Mouse (Mus musculus) erythroid progenitor cell, adult 5-6 weeks (primary cell): ENCODE data around the gene Nf2. TPM values are rescaled to one million over a fixed set of nuclear protein-coding genes. Genes with fewer than 3 reads are reported as not detected.

ENCODE experiments used
- ATAC-seq: replicated peaks from 2 replicates; pipeline ENCODE4 v1.8.0; 2016; ENCODE audit warnings: moderate number of reproducible peaks, mild to moderate bottlenecking, moderate TSS enrichment, inconsistent platforms; ENCODE audit not compliant: poor library complexity, low FRiP score, severe bottlenecking
- total RNA-seq, 2 experiments: library from RNA; stranded (forward) in 1 of 2; stranded (reverse) in 1 of 2; fragments of 150-400 nt in 1 of 2; fragments of 186-747, 209-891 nt in 1 of 2; gene quantifications; 2 replicates each; pipeline versions ENCODE4 v1.2.3 to v1.2.4; 2015 to 2017; ENCODE audit warnings: low replicate concordance in 2 of 2

The Nf2 gene
- total RNA-seq (2015; ENCODE audit: low replicate concordance): 7.2 and 7.5 TPM in 2 replicates
- total RNA-seq (2017; ENCODE audit: low replicate concordance): 18.2 and 19.0 TPM in 2 replicates

- peak; percentile 97 for ATAC-seq
Measured at GRCm38 (mm10) chr11:4849258-4849943, at the start of gene Nf2. TSS of gene Nf2 (minus strand) at chr11:4849536.

DNA sequence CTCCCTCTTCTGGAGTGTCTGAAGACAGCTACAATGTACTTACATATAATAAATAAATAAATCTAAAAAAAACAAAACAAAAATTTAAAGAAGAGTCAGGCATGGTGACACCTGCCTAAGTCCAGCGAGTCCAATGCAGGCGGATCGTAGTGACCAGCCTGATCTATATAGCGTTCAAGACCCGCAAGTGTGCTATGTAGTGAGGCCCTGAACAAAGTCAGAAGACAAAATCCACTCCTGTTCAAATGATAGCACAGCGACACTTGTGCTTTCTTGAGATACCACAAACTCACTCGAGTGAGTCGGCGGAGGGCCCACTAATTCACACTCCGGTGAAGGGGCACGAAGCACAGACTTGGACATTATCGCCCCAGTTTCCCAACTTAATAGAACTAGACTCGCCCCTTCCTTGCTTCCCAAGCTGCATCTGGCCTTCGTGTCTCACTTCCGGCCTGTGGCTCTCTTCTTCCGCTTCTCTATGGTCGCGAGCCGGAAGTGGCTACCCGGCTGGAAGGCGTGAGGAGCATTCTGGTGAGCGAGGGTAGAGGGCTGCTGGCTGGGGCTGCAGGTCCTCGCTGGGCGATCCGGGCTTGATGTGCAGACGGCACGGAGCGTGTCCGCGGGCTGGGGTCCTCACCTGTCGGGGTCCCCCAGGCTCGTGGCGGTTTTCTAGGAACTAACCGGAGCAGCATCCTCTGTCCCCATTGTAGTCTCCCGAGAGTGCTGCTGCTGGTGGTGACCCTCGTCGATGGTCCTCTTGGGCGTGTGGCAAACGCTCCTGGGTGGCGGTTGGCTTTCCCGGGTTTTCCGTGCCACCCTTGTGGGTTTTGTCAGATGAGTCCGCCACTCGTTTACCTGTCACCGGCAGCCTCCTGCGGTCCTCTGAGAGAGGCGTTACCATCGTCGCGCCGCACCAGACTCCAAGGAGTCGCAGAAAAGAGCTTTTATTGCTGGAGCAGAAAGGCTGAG is 45.8 kb upstream of the Nf2 start, which contains the start of gene Thoc5:
Gene Thoc5 (plus strand): TSS at position 473 of the 969 bp plus-strand sequence.
- ATAC-seq: peak; percentile 97

- ATAC-seq: no peak
Measured at GRCm38 (mm10) chr11:4886987-4887386, 37.7 kb upstream of the Nf2 start.

DNA sequence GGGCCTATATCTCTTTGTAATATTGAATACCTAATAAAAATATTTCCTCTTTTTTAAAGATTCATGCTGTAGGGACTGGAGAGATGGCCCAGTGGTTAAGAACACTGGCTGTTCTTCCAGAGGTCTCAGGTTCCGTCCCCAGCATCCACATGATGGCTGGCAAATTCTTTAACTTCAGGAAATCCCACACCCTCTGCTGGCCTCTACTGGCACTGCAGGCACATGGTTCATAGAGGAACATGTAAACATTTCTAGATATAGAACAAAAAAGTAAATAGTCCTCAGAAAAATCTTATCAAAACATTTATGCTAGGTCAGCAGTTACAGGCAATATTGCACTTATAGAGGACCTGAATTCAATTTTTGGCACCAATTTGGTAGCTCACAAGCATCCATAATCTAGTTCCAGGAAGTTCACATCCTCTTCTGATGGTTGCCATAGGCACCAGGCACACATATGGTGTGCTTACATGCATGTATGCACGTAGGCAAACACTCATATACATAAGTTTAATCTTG is 36.1 kb upstream of the Nf2 start:
- 0 out of 2 replicates have a peak, but pooled peaks have one; percentile 47 for ATAC-seq

- no peak for ATAC-seq
Measured at GRCm38 (mm10) chr11:4882892-4883627, 33.7 kb upstream of the Nf2 start.

DNA sequence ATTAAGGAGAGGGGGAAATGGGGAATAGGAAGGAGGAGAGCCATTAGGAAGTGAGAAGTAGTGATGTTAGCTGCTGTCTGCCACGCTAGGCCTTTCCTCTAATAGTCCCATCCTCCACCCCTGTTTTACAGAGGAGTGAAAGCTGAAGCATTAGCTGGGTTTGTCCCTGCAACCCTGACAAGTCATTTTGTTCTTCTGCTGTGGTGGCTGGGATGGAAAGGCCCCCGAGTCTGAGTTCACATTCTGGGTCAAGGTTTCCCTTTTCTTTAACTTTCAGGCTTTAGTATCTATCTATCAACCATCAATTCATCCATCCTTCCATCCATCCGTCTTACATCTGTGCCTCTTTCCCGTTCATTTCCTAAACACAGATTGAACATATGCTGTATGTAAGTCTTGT is 31.8 kb upstream of the Nf2 start:
- ATAC-seq: no peak

GRCm38 (mm10) chr11:4874551-4874950 is 25.2 kb upstream of the Nf2 start:
- no peak for ATAC-seq

- ATAC-seq: peak; percentile 76
Measured at GRCm38 (mm10) chr11:4873755-4874475, 24.6 kb upstream of the Nf2 start, which contains the start of gene Nipsnap1. TSS of gene Nipsnap1 (plus strand) at chr11:4873951.

GRCm38 (mm10) chr11:4865645-4866251 is 16.4 kb upstream of the Nf2 start:
- ATAC-seq: peak; percentile 84

- no peak for ATAC-seq
Measured at GRCm38 (mm10) chr11:4862730-4863129, 13.4 kb upstream of the Nf2 start.

DNA sequence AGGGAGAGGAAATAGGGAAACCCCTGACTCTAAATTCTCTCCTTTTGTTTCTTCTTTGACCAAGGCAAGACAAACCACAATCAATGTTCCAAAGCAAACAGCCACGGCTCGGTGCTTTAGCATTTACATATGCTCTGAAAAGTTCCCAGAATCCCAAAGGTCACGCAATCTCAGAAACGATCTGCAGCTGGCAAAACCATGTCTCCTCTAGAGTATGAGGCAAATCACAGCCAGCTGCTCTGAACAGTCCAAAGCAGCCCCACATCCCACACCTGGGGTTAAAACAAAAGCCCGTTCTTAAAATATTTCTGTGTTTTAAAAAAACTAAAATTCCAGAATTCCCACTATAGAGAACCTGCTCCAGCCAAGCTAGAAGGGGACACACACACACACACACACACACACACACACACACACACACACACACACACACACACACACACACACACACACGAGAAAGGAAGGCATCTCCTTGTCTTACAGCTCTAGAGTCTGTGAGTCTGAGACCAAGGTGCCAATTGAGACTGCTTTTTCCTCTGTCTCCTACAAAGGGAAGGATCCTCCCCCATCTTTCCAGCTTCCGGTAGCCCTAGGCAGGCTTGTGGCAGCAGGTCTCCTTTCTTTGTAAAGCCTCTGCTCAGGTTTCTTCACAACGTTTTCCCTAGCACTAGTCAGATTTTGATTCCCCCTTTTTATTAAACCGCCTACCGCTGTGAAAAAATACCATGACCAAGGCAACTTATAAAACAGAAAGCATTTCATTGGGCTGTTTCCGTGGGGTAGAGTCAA is 12.7 kb upstream of the Nf2 start:
- no peak for ATAC-seq

DNA sequence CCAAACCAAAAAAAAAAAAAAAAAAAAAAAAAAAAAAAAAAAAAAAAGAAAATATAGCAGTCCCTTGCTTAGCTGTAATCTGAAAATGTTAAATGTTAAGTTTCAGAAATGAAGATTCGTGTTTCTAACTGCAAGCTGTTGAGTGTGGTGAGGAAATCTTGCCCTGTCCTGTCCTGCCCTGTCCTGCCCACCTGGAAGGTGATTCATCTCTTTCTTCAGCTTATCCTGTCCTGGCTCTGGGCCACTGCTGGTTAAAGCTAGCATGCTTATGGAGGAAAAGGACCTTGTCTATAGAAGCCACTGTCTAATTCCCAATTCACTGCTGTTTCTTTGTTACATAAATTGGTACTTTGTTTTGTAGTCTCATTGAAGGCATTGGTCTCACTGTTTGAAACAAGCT is 11.7 kb upstream of the Nf2 start:
- no peak for ATAC-seq

GRCm38 (mm10) chr11:4858416-4858815 is 9.1 kb upstream of the Nf2 start:
- no peak for ATAC-seq

DNA sequence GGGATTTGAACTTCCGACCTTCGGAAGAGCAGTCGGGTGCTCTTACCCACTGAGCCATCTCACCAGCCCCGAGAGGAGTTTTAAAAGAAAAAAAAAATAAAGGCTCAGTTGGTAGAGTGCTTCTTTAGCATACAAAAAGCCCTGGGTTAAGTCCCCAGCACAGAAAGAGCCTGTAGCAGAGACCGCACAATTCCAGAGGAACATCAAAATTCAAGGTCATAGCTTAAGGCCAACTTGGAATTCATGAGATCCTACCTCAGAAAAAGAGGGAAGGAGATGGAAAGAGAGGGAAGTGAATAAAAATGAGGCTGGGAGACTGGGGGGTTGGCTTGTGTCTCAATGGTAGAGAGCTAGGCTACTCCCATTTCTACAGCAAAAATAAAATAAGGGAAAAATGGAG is 4.8 kb upstream of the Nf2 start:
- no peak for ATAC-seq

- ATAC-seq: no peak
Measured at GRCm38 (mm10) chr11:4853021-4853420, 3.7 kb upstream of the Nf2 start.

GRCm38 (mm10) chr11:4850404-4850803 is 1.1 kb upstream of the Nf2 start:
- ATAC-seq: no peak

DNA sequence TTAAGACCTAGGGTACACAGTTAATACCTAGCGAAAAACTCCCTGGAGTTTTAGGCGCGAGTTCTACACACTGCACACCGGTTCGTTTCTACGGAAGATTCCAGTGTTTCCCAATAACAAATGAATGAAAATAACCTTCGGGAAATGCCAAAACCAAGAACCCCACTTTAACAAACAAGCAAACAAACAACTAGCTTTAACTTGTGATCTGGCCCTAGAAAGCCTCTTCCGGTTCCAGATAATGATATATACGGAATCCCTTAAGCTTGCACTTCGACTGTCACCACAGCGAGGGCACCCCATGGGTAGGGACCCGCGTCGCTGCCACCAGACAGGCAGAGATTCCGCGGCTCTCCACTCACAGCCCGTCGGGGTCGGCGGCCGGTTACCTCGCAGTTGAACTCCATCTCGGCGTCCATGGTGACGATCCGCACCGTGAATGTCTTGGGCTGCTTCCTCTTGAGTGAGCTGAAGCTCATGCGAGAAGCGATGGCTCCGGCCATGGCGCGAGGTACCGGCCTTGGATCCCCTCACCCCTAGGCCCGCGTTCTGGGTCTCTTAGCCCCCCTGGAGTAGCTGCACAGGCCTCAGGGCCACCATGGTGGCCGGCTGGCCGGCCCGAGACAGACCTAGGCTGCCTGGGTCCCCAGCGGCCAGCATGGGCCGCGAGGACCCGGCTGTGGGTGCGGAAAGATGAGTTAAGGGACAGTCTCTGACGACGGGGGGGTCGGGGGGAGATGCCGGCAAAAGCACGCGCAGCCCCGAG is 670 bp downstream of the Nf2 start:
- ATAC-seq: peak; percentile 39
